Mouse (Mus musculus) Muller cell, postnatal 12 days (primary cell): ENCODE measurements around the gene Zpld1.
A peak's percentile ranks its signal among the peaks of the same experiment; 100 is the strongest.

Experiments used
- DNase-seq: peaks from one replicate; pipeline ENCODE4 v3.0.0-alpha.2; 2015; ENCODE audit errors: inconsistent ontology term

Gene Zpld1

GRCm38 (mm10) chr16:55297886-55298285, at the start of gene Zpld1:
TSS of gene Zpld1 (minus strand) at chr16:55297986.
- DNase-seq: no peak

- DNase-seq: no peak
Measured at GRCm38 (mm10) chr16:55345644-55346043, 47.9 kb upstream of the Zpld1 start.

- DNase-seq: peak; percentile 16
Measured at GRCm38 (mm10) chr16:55321542-55322514, 24.0 kb upstream of the Zpld1 start.

- DNase-seq: no peak
Measured at GRCm38 (mm10) chr16:55316996-55317395, 19.2 kb upstream of the Zpld1 start.

GRCm38 (mm10) chr16:55312106-55312505, 14.3 kb upstream of the Zpld1 start:
- no peak for DNase-seq

- peak; percentile 39 for DNase-seq
Measured at GRCm38 (mm10) chr16:55282696-55283095, 15.1 kb downstream of the Zpld1 start.

GRCm38 (mm10) chr16:55277447-55277846, 20.3 kb downstream of the Zpld1 start:
- peak; percentile 79 for DNase-seq

- DNase-seq: peak; percentile 26
Measured at GRCm38 (mm10) chr16:55265281-55265680, 32.5 kb downstream of the Zpld1 start.

GRCm38 (mm10) chr16:55260862-55261574, 36.8 kb downstream of the Zpld1 start:
- DNase-seq: peak; percentile 25

- DNase-seq: no peak
Measured at GRCm38 (mm10) chr16:55259719-55260118, 38.1 kb downstream of the Zpld1 start.

- no peak for DNase-seq
Measured at GRCm38 (mm10) chr16:55240996-55241395, 56.8 kb downstream of the Zpld1 start.

GRCm38 (mm10) chr16:55228995-55229622, 68.7 kb downstream of the Zpld1 start:
- DNase-seq: no peak

GRCm38 (mm10) chr16:55203945-55204344, 93.8 kb downstream of the Zpld1 start:
- DNase-seq: no peak

- no peak for DNase-seq
Measured at GRCm38 (mm10) chr16:55190397-55190796, 107.4 kb downstream of the Zpld1 start.

GRCm38 (mm10) chr16:55185370-55185769, 112.4 kb downstream of the Zpld1 start:
- DNase-seq: no peak
